Mouse (Mus musculus) lung, embryonic 15.5 days (tissue): Measurements from ENCODE around the gene Csf2rb. TPM values are rescaled to one million over a fixed set of nuclear protein-coding genes. Genes with fewer than 3 reads are reported as not detected.
"Not testable (repeated sequence)": the region's sequence is repeated elsewhere in the genome, so short reads cannot be mapped to it uniquely, and the experiment has no call there.

Source experiments
- ATAC-seq: fragments of 200-750 bp; cut with Nextera tagmentation; 2 replicates; pipeline ENCODE4 v1.8.0; 2017; ENCODE audit warnings: moderate number of reproducible peaks, borderline replicate concordance; ENCODE audit not compliant: low FRiP score, low TSS enrichment; ENCODE audit errors: extremely low read depth
- H3K27ac ChIP-seq: fragments of 300-500 bp; sonication (generic); 2 replicates; pipeline ENCODE4 v1.5.1; 2015; ENCODE audit warnings: moderate library complexity, mild to moderate bottlenecking, inconsistent platforms
- H3K27me3 ChIP-seq: fragments of 300-500 bp; sonication (generic); 2 replicates; pipeline ENCODE4 v1.6.1; 2015; ENCODE audit warnings: inconsistent platforms
- H3K36me3 ChIP-seq: fragments of 300-500 bp; sonication (generic); 2 replicates; pipeline ENCODE4 v1.6.1; 2015; ENCODE audit warnings: inconsistent platforms
- H3K4me1 ChIP-seq: fragments of 300-500 bp; sonication (generic); 2 replicates; pipeline ENCODE4 v1.6.1; 2015; ENCODE audit warnings: inconsistent platforms
- H3K4me2 ChIP-seq: fragments of 300-500 bp; sonication (generic); 2 replicates; pipeline ENCODE4 v1.6.1; 2015; ENCODE audit warnings: inconsistent platforms, mild to moderate bottlenecking, moderate library complexity
- H3K4me3 ChIP-seq: fragments of 300-500 bp; sonication (generic); 2 replicates; pipeline ENCODE4 v1.5.1; 2015; ENCODE audit warnings: mild to moderate bottlenecking, inconsistent platforms
- H3K9ac ChIP-seq: fragments of 300-500 bp; sonication (generic); 2 replicates; pipeline ENCODE4 v1.6.1; 2015; ENCODE audit warnings: inconsistent platforms
- H3K9me3 ChIP-seq: fragments of 300-500 bp; sonication (generic); 2 replicates; pipeline ENCODE4 v1.6.1; 2016; ENCODE audit warnings: inconsistent platforms
- WGBS: fragments of 180-500 bp; shearing (Covaris S2); methylation state at CpG from one replicate; pipeline ENCODE4 v1.1.7; 2015; 5-methylcytosine and 5-hydroxymethylcytosine counted together
- polyA plus RNA-seq: library from polyadenylated mRNA; unstranded; fragments of >200 nt; fragmentation: Nextera tagmentation; extraction: Ambion mirVana; gene quantifications from 2 replicates; pipeline ENCODE4 v1.2.1, GENCODE M21; 2015

Csf2rb gene
- polyA plus RNA-seq, 1 experiment from 2014 or later = 2.7 TPM

- Histone ChIP-seq H3K9ac (no peak overlapping the region), H3K4me1 (no peaks in the 10 kb centered on the region), H3K27ac (no peak overlapping the region), H3K36me3 (no peaks in the 10 kb centered on the region), H3K4me3 (no peak overlapping the region), H3K4me2 (no peak overlapping the region), H3K27me3 (no peaks in the 10 kb centered on the region), H3K9me3 (no peaks in the 10 kb centered on the region)
- no peak for ATAC-seq
- 20% methylated on average over 5 of the region's 5 CpGs for WGBS
Observed at GRCm38 (mm10) chr15:78309865-78310264, 15.7 kb upstream of the Csf2rb start.

DNA sequence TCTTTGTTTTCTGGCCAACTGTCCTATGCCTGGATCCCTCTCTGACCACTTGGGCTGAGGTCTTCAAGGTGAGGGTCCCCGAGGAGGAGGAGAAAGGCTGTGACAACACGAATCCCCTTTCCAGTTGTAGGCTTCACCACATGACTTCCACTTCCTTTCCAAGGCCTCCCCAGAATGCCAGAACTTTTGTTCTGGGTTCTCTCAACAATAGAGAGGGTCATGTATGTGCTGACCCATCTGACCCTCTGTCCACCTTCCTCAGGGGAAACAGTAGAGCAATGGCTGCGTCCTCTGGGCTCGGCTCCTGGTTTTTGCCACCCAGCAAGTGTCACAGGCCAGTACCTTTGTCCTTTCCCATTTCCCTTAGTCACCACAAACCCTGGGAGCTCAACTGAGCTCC lies 14.6 kb upstream of the Csf2rb start:
- ATAC-seq = no peak
- Histone ChIP-seq H3K9ac (no peak overlapping the region), H3K4me2 (no peak overlapping the region), H3K4me1 (no peaks in the 10 kb centered on the region), H3K27me3 (no peaks in the 10 kb centered on the region), H3K4me3 (no peak overlapping the region), H3K27ac (no peak overlapping the region), H3K36me3 (no peaks in the 10 kb centered on the region), H3K9me3 (no peaks in the 10 kb centered on the region)
- 64% methylated on average over 4 of the region's 4 CpGs for WGBS

DNA sequence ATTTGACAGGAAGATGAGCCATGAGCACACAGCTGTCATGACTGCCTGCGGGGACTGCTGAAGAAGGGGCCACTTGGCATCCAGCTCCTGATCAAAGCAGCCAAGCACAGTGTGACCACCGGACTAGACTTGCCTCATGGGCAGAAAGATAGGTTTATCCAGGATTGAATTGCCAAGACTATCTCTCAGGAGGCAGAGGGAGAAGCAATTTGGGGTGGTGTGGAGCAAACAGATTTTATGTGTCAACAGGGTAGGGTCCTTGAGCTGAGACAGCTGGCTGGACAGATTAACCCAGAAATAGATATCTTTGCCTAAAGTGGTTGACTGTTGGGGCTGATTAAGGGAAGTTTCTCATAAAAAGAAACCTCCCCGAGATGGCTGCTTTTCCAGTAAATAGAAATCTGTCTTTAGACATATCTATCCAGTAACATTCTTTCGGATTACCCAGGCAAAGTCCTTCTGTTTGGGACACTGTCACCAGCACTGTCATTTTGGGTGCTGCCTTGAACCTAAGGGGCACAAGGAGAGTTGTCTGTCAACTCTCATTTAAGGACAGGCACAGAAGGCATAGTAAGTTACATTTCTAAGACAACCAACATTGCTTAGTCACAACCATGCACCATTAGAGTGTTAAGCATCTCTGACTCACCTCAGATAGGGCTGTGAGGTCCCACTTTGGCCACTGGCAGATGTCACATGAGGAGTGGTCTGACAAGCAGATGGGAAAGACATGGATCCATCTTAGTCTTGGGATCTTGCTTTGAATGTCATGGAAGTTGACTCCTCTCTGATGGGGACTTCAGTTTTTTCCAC lies 12.9 kb upstream of the Csf2rb start:
- not testable (repeated sequence) for ATAC-seq, H3K36me3 ChIP-seq, H3K4me3 ChIP-seq, H3K4me2 ChIP-seq, H3K27ac ChIP-seq, H3K9ac ChIP-seq, H3K27me3 ChIP-seq, H3K9me3 ChIP-seq, H3K4me1 ChIP-seq
- WGBS = 36% methylated on average over 4 of the region's 4 CpGs

DNA sequence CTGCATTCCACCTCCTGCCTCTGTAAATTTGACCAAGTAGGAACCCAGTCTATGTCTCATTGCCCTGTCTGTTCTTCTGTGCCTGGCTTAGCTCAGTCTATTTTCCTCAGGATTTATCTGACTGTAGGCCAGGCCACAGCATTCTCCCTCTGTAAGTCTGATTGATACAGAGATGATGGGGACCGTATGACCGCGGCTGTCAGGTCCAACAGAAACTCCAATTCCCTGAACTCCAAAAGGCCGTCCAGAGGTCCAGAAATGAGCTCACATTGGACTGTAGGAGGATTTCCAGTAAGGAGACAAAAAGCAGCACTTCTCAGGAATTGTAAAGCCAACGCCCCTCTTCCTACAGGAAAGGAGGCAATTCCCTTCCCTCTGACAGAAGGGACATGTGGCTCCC lies 11.9 kb upstream of the Csf2rb start:
- H3K27ac ChIP-seq, H3K36me3 ChIP-seq, H3K4me3 ChIP-seq, H3K4me2 ChIP-seq, H3K9me3 ChIP-seq, ATAC-seq, H3K27me3 ChIP-seq, H3K4me1 ChIP-seq, H3K9ac ChIP-seq: not testable (repeated sequence)
- WGBS = 82% methylated on average over 5 of the region's 5 CpGs

DNA sequence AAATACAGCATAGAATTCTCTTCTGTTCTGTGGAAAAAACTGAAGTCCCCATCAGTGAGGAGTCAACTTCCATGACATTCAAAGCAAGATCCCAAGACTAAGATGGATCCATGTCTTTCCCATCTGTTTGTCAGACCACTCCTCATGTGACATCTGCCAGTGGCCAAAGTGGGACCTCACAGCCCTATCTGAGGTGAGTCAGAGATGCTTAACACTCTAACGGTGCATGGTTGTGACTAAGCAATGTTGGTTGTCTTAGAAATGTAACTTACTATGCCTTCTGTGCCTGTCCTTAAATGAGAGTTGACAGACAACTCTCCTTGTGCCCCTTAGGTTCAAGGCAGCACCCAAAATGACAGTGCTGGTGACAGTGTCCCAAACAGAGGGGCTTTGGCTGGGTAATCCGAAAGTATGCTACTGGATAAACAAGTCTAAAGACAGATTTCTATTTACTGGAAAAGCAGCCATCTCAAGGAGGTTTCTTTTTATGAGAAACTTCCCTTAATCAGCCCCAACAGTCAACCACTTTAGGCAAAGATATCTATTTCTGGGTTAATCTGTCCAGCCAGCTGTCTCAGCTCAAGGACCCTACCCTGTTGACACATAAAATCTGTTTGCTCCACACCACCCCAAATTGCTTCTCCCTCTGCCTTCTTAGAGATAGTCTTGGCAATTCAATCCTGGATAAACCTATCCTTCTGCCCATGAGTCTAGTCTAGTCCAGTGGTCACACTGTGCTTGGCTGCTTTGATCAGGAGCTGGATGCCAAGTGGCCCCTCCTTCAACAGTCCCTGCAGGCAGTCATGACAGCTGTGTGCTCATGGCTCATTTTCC lies 7.0 kb upstream of the Csf2rb start:
- ATAC-seq = peak; percentile 47; the same call in 1 of the 2 replicates
- H3K36me3 ChIP-seq, H3K9me3 ChIP-seq, H3K9ac ChIP-seq, H3K27me3 ChIP-seq, H3K4me1 ChIP-seq, H3K4me3 ChIP-seq, H3K27ac ChIP-seq, H3K4me2 ChIP-seq: not testable (repeated sequence)
- WGBS = 53% methylated on average over 2 of the region's 2 CpGs

- 4% methylated on average over 5 of the region's 5 CpGs for WGBS
- H3K9ac ChIP-seq = no peak overlapping the region
- H3K4me1 ChIP-seq = peaks cover 3% of the 10 kb centered on the region; the same call in 1 of the 2 replicates
- H3K4me2 ChIP-seq = no peak overlapping the region
- no peaks in the 10 kb centered on the region for H3K27me3 ChIP-seq
- H3K27ac ChIP-seq = no peak overlapping the region
- H3K36me3 ChIP-seq = no peaks in the 10 kb centered on the region
- H3K4me3 ChIP-seq = no peak overlapping the region
- H3K9me3 ChIP-seq = no peaks in the 10 kb centered on the region
- peak; percentile 82 for ATAC-seq
Observed at GRCm38 (mm10) chr15:78320825-78321496, 4.6 kb upstream of the Csf2rb start.

DNA sequence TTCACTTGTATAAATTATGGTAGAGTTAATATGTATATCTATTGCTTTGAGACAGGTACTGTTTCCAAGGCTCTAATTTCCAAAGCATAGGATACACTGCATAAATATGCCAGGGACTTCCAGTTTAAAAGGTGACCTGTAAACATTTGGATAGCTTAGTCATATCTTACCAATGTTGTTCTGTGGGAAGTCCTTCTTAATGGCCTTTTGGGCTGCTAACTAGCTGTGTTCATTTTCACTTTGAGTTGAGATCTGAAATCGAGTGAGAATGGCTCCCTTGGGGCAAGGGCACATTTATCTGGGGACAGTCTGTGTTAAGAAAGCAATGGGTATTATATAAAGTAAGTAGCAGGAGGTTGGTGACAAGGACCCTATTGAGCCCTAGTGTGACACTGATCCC lies 2.2 kb upstream of the Csf2rb start:
- Histone ChIP-seq H3K27me3 (no peaks in the 10 kb centered on the region), H3K4me3 (no peak overlapping the region), H3K27ac (no peak overlapping the region), H3K4me2 (no peak overlapping the region), H3K9me3 (no peaks in the 10 kb centered on the region), H3K36me3 (no peaks in the 10 kb centered on the region), H3K9ac (no peak overlapping the region), H3K4me1 (peaks cover 3% of the 10 kb centered on the region; the same call in 1 of the 2 replicates)
- WGBS = 57% methylated on average over 1 of the region's 1 CpGs
- no peak for ATAC-seq

GRCm38 (mm10) chr15:78324294-78324693 lies 1.3 kb upstream of the Csf2rb start:
- no peak overlapping the region for H3K27ac ChIP-seq
- 91% methylated on average over 2 of the region's 2 CpGs for WGBS
- no peaks in the 10 kb centered on the region for H3K27me3 ChIP-seq
- no peak overlapping the region for H3K4me2 ChIP-seq
- H3K9me3 ChIP-seq = no peaks in the 10 kb centered on the region
- H3K9ac ChIP-seq = no peak overlapping the region
- H3K36me3 ChIP-seq = no peaks in the 10 kb centered on the region
- no peak for ATAC-seq
- H3K4me1 ChIP-seq = peaks cover 3% of the 10 kb centered on the region; the same call in 1 of the 2 replicates
- no peak overlapping the region for H3K4me3 ChIP-seq

DNA sequence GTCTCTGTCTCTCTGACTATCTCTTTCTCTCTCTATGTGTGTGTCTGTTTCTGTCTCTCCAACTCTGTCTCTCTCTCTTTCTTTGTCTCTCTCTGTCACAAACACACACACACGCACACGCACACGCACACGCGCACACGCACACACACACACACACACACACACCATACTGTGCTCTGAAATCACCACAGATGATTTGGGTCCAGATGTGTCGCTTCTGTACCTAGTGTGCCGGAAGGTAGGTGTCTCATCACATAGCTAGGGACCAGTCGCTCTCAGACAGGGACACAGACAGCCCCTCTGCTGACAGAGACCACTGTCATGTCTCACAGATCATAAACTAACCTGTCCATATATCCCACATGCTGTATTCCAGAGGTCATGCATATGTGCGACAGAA lies 1.2 kb downstream of the Csf2rb start:
- Histone ChIP-seq H3K4me1 (no peaks in the 10 kb centered on the region), H3K36me3 (no peaks in the 10 kb centered on the region), H3K9ac (no peak overlapping the region), H3K27me3 (no peaks in the 10 kb centered on the region), H3K9me3 (no peaks in the 10 kb centered on the region), H3K27ac (no peak overlapping the region), H3K4me2 (no peak overlapping the region), H3K4me3 (no peak overlapping the region)
- no peak for ATAC-seq
- 80% methylated on average over 10 of the region's 10 CpGs for WGBS

DNA sequence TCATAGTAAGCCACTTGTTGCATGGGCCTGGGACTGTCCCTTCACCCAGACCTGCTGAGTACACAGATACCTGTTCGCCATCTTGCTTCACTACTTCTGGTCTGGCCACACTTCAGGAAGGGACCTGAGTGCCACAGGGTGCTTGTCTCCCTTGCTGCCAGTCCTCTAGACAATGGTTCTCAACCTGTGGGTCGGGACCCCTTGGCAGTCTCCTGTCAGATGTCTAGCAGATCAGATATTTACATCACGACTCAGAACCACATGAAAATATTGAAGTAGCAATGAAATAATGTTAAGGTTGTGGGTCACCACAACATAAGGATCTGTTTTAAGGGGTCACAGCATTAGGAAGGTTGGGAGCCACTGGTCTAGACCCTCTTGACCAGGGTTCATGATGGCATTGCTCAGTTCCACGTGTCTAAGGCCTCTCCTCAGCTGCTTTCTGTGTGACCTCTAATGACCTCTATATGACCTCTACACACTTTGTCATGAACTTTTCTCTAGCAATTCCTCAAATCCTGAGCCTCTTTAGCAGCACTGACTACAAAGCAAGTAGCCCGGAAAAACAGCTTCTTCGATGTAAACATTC lies 2.3 kb downstream of the Csf2rb start:
- not testable (repeated sequence) for H3K27ac ChIP-seq, H3K9me3 ChIP-seq, H3K27me3 ChIP-seq, H3K36me3 ChIP-seq, H3K4me1 ChIP-seq, H3K9ac ChIP-seq, ATAC-seq, H3K4me3 ChIP-seq, H3K4me2 ChIP-seq
- 59% methylated on average over 6 of the region's 6 CpGs for WGBS

GRCm38 (mm10) chr15:78328520-78329097 lies 3.1 kb downstream of the Csf2rb start:
- H3K4me2 ChIP-seq = no peak overlapping the region
- H3K27ac ChIP-seq = no peak overlapping the region
- H3K27me3 ChIP-seq = no peaks in the 10 kb centered on the region
- no peak overlapping the region for H3K4me3 ChIP-seq
- 75% methylated on average over 3 of the region's 3 CpGs for WGBS
- H3K36me3 ChIP-seq = no peaks in the 10 kb centered on the region
- H3K9me3 ChIP-seq = no peaks in the 10 kb centered on the region
- no peak for ATAC-seq
- H3K4me1 ChIP-seq = no peaks in the 10 kb centered on the region
- no peak overlapping the region for H3K9ac ChIP-seq
